Mouse (Mus musculus) T-helper 2 cell (primary cell): ENCODE data around the gene Scpep1.
"Not testable (repeated sequence)": the region's sequence is repeated elsewhere in the genome, so short reads cannot be mapped to it uniquely, and the experiment has no call there.

Source experiments
- in situ Hi-C: fragments of 300-600 bp; cut with MboI, MseI; formaldehyde crosslinking; loops from one replicate; pipeline ENCODE4 v1.15.1; 2025; ENCODE audit warnings: high pct_unique_total_duplicates

Gene Scpep1

DNA sequence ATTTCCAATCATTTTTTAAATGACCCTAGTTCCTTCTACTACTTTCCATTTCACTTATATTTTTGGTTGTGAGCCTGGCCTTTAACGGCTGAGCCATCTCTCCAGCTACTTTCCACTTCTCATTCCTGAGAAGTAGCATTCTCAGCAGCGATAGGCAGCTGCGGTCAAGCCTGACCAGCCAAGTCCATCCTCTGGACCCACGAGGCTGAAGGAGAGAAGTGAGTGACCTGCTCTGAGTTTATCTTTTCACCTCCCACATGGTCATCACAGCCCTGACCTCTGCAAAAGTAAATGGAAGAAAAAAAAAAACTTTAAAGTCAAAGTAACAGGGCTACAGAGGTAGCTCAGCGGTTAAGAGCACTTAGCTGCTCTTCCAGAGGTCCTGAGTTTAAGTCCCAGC lies 28.7 kb downstream of the Scpep1 start:
- in situ Hi-C loops = no loop called here

GRCm38 (mm10) chr11:88909388-88910036 lies 45.8 kb downstream of the Scpep1 start:
- in situ Hi-C loops = no loop called here

DNA sequence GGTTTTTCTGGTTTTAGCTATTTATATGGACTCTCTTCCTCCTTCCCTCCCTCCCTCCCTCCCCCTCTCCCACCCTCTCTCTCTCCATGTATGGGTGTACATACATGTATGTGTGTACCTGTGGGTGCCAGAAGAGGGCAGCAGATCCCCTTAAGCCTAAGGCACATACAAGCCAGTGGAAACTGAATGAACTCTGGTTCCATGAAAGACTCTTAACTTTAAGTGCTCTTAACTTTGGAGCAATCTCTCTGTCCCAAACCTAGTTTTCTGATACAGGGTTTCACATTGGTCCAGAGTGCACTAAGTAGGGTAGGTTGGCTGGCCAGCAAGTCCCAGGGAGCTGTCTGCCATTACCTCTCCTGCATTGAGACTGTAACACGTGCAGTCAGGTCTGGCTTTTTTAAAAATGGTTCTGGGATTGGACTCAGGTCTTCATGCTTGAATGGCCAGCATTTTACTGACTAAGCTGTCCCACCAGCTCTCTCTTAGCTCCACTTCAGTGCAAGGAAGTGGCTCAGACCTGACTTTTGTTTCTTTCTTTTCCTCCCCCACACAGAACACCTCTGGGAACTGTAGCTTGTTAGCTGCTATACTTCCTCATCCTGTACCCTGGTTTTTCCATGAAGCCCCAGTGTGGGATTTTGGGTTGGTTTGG lies 46.6 kb downstream of the Scpep1 start:
- in situ Hi-C loops = no loop called here

DNA sequence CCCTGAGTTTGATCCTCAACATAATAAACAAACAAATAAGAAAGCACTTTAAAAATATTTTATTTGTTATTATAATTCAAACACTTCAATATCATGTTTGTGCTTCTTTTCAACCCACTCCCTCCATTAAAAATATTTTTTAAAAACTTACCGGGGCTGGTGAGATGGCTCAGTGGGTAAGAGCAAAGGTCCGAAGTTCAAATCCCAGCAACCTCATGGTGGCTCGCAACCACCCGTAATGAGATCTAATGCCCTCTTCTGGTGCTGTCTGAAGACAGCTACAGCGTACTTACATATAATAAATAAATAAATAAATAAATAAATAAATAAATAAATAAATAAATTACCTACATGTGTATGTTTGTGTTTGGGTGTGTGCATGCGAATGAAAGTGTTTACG lies 47.4 kb downstream of the Scpep1 start:
- in situ Hi-C loops = no loop called here

GRCm38 (mm10) chr11:88905621-88906020 lies 49.6 kb downstream of the Scpep1 start:
- in situ Hi-C loops = no loop called here

- in situ Hi-C loops = no loop called here
Measured at GRCm38 (mm10) chr11:88904080-88904479, 51.2 kb downstream of the Scpep1 start.

DNA sequence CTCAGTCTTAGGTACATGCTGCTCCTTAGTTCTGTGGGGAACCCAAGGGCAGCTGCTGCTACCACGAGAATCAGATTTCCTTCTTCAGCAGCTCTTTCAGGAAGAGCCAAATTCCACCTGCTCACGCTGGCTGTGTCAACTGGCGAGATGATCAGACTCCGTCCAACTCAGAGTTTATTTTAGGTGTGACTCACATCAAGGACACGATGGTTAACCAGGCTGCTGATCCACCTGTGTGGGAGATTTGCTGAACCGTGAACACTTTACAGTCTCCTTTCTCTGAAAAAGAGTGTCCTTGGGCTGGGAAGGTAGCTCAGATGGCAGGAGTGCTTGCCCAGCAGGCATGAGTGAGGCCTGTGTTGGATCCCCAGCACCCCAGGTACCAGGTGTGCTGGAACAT lies 52.5 kb downstream of the Scpep1 start:
- in situ Hi-C loops = no loop called here

DNA sequence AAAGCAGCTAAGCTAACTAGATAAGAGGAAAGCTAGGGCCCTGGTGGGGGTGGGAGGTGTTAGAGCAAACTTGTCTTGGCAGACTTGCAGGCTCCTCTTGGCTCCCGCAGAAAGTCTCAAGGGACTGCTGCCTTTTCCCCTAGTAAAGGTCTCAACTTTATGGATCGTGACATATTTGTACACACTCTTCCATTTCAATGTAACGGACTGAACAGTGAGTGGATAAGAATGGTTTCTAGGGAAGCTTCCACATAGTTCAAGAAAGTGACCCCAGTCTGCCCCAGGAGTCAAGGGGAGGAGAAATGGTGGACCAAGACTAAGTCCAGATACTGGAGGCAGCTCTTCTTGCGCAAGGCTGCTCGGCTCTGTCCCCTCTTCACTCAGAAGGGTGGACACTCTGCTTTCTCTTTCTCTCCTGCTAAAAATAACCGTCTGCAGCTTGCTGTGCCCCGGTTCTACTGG lies 53.9 kb downstream of the Scpep1 start:
- in situ Hi-C loops = no loop called here

DNA sequence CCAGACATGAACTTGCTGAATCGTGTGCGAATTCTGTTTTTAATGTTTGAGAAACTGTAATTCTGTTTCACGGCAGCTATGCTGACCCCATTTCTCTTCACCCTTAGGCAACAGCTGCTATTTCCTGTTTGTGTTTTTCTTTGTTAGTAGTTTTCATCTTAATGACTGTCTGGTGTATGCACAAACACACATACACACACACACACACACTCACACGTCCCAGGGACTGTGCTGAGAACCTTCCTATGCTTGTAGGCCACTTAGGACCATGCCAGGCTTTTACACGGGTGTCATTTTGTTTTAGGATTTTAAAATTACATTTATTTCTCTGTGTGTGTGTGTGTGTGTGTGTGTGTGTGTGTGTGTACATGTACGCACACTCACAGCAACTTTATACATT lies 55.7 kb downstream of the Scpep1 start:
- in situ Hi-C loops = no loop called here

DNA sequence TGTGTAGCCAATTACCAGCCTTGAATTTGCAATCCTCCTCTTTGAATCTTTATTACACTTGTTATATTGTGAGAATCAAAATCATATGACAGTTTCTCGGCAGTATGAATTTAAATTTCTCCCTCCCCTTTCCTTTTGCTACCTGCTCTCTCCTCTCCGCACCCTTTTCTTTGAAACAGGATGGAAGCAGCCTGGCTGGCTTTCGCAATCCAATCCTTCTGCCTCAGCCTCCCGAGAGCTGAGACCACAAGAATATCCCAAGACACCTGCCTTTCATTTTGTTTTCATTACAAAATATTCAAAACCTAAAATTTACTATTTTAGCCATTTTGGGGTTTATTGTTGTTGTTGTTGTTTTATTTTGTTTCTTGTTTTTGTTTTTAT lies 56.9 kb downstream of the Scpep1 start:
- in situ Hi-C loops = no loop called here

- in situ Hi-C loops = no loop called here
Measured at GRCm38 (mm10) chr11:88897624-88898379, 57.5 kb downstream of the Scpep1 start.

DNA sequence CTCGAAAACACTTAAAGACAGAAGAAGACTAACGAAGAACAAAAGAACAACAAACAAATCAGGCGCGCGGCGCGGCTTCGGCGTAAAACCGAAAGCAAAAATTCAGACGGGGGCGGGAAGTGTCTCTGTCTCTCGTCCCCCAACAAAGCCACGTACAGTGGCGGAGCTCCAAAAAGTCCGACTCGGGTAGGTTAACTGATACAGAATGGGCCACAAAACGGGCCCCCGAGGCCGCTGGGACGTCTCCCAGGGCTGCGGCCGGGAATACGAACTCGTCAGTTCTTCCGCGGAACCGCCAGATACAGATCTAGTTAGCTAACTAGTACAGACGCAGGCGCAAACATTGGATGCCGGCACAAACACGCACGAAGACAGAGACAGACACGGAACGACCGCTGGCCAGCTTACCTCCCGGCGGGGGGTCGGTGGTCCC lies 59.4 kb downstream of the Scpep1 start:
- in situ Hi-C loops = not testable (repeated sequence)

DNA sequence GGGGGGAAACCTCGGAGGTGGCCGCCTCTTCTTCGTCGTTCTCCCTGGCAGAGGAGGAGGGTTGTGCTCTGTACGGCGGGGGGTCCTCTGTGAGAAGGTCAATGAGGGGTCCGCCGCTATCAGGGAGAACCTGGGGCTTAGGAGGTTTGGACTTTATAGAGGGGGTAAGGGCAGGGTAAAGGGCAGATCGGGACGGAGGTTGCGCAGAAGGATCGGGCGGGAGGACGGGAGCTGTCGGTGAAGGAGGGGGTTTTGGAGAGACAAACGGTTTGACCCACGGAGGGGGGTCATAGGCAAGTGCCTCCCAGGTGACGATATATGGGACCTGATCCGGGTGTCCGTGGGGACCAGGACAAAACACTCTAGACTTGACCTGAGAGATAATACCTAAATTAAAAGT lies 60.0 kb downstream of the Scpep1 start:
- in situ Hi-C loops = not testable (repeated sequence)

DNA sequence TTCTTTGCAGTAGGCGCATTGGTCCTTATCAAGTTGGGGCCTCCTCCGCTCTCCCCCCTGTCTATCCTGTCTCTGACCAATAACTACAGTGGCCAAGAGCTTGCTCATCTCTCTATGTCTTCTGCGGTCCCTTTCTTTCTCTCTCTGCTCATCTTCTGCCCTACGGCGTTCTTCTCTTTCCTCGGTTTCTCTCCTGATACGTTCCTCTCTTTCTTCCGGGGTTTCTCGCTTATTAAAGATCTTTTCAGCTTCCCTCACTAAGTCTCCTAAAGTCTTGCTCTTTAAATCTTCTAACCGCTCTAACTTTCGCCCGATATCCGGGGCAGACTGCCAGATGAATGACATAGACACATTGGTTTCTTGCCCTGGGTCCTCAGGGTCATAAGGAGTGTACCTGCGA lies 61.0 kb downstream of the Scpep1 start:
- in situ Hi-C loops = not testable (repeated sequence)

- in situ Hi-C loops = not testable (repeated sequence)
Measured at GRCm38 (mm10) chr11:88893501-88893900, 61.8 kb downstream of the Scpep1 start.

GRCm38 (mm10) chr11:88892789-88893188 lies 62.5 kb downstream of the Scpep1 start:
- in situ Hi-C loops = not testable (repeated sequence)

GRCm38 (mm10) chr11:88891921-88892561 lies 63.2 kb downstream of the Scpep1 start:
- in situ Hi-C loops = not testable (repeated sequence)

DNA sequence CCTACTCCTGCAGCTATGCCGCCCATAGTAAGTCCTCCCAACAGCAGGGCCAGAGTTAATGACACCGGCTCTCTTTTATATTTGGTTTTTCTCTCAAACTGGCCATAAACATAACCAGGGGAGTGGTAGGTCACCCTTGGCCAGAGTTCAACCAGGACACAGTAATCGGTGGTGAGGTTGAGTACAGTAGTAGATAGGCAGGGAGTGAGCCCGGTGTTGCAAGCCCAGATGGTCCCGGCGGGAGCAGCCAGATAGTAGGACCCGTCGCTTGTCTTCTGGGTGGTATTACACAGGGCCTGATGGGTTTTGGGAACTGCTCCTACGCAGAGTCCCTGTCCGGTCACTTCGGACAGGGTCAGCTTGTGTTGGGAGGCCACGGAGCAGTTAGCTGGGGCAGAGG lies 63.8 kb downstream of the Scpep1 start:
- in situ Hi-C loops = not testable (repeated sequence)

DNA sequence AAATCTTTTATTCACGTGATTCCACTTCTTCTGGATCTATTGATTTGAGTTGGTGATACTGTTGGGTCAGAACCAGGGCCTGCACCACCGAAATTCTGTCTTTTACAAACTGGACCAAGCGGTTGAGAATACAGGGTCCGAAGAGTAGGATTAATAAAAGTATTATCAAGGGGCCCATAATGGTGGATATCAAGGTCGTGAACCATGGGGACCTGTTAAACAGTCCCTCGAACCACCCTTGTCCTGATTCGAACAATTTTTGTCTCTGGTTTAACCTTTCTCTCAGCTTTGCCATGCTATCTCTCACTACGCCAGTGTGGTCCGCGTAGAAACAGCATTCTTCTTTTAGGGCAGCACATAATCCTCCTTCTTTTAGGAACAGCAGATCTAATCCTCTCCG lies 64.4 kb downstream of the Scpep1 start:
- in situ Hi-C loops = not testable (repeated sequence)

DNA sequence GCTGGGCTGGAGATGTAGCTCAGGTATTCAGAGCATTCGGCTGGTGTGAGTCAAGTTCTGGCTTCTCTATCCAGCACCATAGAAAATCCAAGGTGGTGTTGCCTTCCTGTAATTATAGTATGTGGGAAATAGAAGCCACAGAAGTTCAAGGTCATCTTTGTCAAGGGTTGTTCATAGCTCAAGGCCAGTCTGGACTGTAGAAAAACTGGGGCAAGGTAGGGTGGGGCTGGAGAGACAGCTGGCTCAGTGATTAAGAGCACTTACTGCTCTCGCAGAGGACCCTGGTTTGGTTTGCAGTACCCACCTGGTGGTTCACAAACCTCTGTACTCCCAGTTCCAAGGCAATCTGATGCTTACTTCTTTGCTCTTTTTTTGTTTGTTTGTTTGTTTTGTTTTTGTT lies 66.3 kb downstream of the Scpep1 start:
- in situ Hi-C loops = no loop called here

DNA sequence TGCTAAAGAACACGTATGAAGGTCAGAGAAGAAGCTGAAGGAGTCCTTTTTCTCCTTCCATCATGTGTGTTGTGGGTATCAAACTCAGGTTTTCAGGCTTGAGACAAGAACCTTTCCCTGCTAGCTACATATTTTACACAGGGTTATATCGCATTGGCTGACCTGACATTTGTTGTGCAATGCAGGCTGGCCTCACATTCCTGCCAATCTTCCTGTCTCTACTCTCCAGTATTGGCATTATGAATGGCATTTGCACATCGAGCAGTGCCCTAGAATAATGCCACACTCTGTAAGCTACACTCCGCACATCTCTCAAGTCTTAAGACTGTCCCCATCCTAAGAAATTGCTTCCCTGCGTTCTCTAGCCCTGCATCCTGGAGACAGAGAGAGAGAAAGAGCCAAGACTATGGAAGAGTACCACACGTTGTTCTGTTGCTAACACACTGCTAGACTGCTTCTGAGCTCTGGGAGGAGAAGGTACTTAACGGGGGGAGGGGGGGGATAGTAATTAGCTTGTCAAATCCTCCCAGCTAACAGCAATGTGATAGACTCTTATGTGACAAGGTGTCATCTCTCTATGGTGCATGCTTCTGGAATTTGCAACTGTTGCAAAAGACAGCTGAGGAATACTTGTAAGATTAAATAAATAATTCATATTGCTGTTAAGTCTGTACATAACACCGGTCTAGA lies 70.7 kb downstream of the Scpep1 start:
- in situ Hi-C loops = no loop called here

- in situ Hi-C loops = no loop called here
Measured at GRCm38 (mm10) chr11:88878011-88878410, 77.3 kb downstream of the Scpep1 start.
